Mouse (Mus musculus) cerebellum, adult (tissue): ENCODE results near the gene Tmem192.
A peak's percentile ranks its signal among the peaks of the same experiment; 100 is the strongest.

Source experiments
- ATAC-seq: cut with Nextera tagmentation; 2 replicates; pipeline ENCODE4 v1.9.2; 2017; ENCODE audit warnings: mild to moderate bottlenecking, moderate library complexity, mixed read lengths; ENCODE audit not compliant: insufficient number of reproducible peaks, low FRiP score, low TSS enrichment

The Tmem192 gene

DNA sequence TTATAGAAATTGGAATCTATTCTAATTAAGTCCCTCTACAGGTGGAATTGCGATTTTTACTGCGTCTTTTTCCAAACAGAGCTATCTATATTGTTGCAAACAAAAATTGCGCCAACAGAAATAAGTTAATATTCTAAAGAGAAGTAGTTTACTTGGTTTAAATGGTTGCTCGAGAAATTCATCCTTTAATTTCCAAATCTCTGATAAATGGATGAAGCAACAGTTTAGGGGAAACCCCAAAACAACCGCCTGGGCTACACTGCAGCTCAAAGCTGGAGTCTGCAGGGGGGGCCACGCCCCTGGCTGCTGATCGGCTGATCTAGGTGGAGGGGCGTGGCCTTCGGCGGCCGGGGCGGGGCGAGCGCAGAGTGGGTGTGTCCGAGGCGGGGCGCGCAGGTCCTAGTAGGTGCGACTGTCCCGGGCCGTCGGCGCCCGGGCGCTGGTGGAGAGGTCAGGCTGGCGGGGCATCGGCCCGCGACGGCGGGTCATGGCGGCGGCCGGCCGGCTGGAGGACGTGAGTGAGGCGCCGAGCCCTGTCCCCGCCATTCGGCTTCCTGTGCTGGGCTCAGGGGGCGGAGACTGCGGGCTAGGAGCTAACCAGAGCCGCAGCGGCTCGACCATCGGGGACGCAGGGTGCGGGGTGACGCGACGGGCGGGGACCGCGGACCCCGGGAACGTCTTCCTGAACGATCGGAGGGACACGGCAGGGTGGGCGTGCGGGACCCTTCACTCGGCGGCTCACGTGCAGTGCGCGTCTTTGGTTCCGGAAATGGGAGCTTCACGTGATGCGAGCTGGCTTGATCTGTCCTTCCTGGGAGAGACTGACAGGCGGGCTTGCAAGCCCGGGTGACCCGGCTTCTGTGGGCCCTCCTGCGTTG, at the start of gene Tmem192:
TSS of gene Tmem192 (plus strand) at position 366 of the 878 bp plus-strand sequence.
- ATAC-seq = peak; percentile 87

- ATAC-seq = no peak
These were observed 48.3 kb upstream of the Tmem192 start for GRCm38 (mm10) chr8:64898710-64899109.

DNA sequence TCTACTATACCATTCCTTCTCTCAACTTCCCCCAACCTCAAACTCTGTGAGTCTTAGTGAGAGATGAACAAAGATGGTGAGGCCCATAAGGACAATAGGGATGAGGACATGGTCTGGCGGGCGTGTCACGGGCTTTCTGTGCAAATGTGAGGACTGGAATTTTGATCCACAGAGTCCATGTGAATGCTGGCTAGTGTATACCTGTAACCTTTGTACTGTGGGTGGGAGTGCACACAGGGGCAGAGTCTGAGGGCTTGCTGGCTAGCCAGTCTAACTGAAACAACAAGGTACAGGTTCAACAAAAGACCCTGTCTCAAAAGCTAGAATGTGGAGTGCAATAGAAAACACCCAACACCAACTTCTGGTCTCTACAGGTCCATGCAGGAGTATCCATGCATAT, 46.3 kb upstream of the Tmem192 start:
- no peak for ATAC-seq

GRCm38 (mm10) chr8:64901527-64902156, 45.3 kb upstream of the Tmem192 start:
- no peak for ATAC-seq

DNA sequence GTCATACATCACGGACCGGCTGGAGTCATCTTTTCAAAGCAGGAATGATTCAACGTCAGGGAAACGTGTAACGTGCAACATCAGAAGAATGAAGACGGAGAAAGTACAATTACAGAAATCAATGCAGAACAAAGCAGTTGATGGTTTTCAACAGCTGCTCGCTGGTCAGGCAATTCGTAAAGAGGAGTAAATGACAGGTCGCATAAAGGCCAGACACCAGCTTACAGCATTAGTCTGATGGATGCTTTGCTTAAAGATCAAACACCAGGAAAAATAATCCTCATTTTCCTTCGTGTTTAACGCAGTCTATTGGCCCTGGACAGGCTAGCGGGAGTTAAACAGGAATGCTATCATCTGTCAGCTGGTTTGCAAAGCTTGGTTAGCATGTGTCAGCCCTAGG, 44.8 kb upstream of the Tmem192 start:
- ATAC-seq = no peak

DNA sequence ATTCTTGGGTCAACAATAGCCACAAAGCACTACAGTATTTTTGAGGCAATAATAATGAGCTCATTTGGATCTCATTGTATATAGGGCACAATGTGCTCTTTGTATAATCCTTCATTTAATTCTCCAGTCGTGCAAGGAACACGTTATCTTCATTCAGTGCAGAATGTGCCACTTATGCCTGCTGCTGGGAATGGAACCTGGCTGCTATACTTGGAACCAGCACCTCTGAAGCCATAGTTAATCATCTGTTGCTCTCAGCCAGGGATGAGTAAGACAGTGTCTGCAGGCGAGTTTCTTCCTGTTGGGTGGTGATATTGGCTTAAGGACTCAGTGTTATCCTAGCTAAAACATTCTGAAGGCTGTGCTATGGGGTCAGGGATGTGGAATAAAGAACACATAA, 43.2 kb upstream of the Tmem192 start:
- no peak for ATAC-seq

GRCm38 (mm10) chr8:64910026-64910425, 37.0 kb upstream of the Tmem192 start:
- ATAC-seq = no peak

DNA sequence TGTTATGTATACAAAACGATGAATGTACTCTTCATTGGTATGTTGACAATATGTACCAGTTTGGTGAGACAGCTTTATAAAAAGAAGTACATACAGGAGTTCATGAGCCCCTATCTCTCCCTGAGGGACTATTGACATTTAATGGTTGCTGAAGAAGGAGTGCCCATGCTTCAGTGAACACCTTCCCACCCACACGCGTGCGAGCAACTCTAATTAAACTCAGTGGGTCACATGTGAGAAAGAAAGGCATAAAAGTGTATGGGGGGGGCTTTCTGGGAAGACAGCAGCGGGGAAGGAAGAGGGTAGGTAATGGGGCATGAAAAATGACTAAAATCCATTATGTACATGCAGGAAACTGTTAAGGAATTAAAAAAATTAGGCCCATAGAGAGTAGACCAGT, 30.2 kb upstream of the Tmem192 start:
- ATAC-seq = no peak

GRCm38 (mm10) chr8:64923329-64923728, 23.7 kb upstream of the Tmem192 start:
- no peak for ATAC-seq

- no peak for ATAC-seq
These were observed 21.2 kb upstream of the Tmem192 start for GRCm38 (mm10) chr8:64925762-64926161.

DNA sequence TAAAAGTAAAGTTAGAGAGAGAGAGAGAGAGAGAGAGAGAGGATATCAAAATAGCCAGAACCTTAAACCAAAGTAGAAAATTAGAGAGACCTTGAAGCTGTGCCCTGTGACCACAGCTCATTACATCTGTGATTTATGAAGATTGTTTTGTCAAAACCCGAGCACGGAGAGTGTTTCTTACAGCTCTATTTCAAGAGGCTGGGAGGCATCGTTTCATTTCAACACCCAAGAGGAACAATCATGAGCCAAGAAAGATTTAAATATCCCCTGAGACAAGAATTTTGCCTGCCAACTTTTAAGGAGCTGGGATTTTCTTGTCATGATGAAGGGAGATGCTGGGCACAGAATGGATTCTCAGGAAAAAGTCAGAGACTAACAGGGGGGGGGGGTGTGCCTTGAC, 20.6 kb upstream of the Tmem192 start:
- no peak for ATAC-seq

DNA sequence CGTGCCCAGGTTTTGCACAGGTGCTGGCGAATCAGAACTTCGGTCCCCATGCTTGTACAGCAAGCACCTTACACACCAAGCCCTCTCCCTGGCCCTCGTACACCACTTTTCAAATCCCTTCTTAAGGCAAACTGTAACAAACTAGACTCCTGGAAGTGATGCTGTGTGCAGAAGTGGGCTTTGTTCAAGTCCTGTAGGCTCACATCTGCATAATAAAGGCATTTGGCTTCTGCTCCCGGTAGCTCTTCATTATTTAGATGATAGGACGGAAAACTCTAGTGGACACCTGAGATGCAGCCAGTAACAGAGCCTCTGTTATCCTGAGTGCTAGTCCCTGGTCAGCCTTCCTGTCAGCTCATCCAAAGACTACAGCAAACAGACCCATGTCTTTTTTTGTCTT, 18.0 kb upstream of the Tmem192 start:
- no peak for ATAC-seq

GRCm38 (mm10) chr8:64934997-64935396, 12.0 kb upstream of the Tmem192 start:
- no peak for ATAC-seq

DNA sequence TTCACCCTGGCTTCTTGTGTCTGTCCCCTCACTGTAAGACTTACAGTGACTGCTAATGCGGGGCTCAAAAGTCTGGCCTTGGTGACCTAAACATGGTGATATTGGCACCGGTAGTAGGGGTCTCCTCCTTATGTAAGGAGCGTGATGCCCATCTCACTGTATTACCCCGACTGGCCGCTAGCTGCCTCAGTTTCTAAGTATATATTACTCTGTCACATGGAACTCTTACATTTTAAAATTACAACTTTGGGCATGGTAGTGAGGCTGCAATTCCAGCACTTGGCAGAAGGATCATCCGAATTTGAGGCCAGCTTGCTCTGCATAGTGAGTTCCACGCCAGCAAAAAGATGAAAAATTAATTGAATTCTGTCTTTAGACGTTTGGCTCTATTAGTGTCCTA, 6.0 kb upstream of the Tmem192 start:
- no peak for ATAC-seq

- peak; percentile 84 for ATAC-seq
These were observed 5.5 kb upstream of the Tmem192 start for GRCm38 (mm10) chr8:64941495-64941894.

GRCm38 (mm10) chr8:64942946-64943345, 4.0 kb upstream of the Tmem192 start:
- no peak for ATAC-seq

DNA sequence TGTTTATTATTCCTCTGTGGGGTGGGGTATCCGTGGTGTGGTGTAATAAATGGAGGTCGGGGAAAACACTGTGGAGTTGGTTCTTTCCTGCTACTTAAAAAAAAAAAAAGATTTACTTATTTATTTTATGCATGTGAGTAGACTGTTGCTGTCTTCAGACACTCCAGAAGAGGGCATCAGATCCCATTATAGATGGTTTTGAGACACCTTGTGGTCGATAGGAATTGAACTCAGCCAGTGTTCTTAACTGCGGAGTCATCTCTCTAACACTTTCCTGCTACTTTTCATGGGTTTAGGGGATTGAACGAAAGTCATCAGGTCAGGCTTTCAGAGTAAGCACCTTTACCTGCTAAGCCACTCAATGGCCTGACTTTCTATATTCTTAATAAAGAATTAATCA, 2.2 kb upstream of the Tmem192 start:
- ATAC-seq = no peak

DNA sequence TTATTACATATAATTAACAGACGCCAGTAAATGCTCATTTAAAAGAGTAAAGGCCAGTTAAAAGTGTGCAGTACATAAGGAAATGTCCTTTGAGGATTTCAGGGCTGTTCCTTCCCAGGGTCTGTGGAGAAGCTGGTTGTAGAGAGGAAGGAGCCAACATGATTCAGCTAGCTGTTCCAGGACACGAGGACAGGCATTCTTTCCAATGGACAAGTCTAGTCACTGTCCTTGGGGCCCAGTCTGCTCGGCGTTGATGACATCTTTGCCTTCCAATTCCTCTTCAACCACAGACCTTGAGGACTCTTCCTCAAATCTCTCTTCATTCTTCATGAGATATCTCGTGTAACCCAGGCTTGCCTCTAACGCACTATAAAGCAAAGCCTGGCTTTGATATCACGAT, 1.4 kb upstream of the Tmem192 start:
- no peak for ATAC-seq

- ATAC-seq = no peak
These were observed 555 bp upstream of the Tmem192 start for GRCm38 (mm10) chr8:64946441-64946819.

- ATAC-seq = no peak
These were observed 681 bp downstream of the Tmem192 start for GRCm38 (mm10) chr8:64947698-64948034.

DNA sequence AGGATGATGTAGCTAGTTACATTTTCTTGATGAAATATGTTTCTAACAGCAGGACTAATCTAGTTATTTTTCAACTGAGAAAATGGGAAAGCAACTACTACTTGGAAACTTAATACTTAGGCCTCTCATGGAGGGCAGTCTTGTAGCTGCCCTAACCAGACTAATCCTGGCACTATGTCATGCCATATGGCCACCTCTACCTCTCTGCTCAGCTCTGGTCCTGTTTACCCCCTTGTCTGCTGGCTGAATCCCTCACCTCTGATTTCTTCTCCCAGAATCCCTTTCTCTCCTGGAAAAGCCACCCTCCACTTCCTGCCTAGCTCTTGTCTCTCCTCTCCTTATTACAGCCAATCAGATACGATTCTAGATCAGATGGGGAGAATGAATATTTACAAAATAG, 1.4 kb downstream of the Tmem192 start:
- ATAC-seq = peak; percentile 50

- no peak for ATAC-seq
These were observed 5.1 kb downstream of the Tmem192 start for GRCm38 (mm10) chr8:64952101-64952500.
